Mouse (Mus musculus): ENCODE data around the gene Chrng. TPM values are rescaled to one million over a fixed set of nuclear protein-coding genes. Genes with fewer than 3 reads are reported as not detected.

The Chrng gene
- polyA plus RNA-seq, 1 experiment from 2014 or later: 0.12 TPM

GRCm38 (mm10) chr1:87180896-87181295 is 23.6 kb upstream of the Chrng start:
- no peak overlapping the region for H3K27ac ChIP-seq
- H3K4me2 ChIP-seq: no peak overlapping the region
- H3K4me1 ChIP-seq: peaks cover 9% of the 10 kb centered on the region; the same call in 1 of the 2 replicates
- WGBS: 30% methylated on average over 5 of the region's 5 CpGs
- no peaks in the 10 kb centered on the region for H3K36me3 ChIP-seq
- H3K9ac ChIP-seq: no peak overlapping the region
- H3K4me3 ChIP-seq: no peak overlapping the region
- H3K9me3 ChIP-seq: no peaks in the 10 kb centered on the region
- peaks cover 44% of the 10 kb centered on the region for H3K27me3 ChIP-seq
- ATAC-seq (ENCODE audit: borderline replicate concordance, extremely low read depth, low FRiP score, low TSS enrichment): no peak

GRCm38 (mm10) chr1:87183013-87183412 is 21.4 kb upstream of the Chrng start, which contains the start of gene Prss56:
Prss56 (plus strand) TSS chr1:87183313.
- ATAC-seq (ENCODE audit: borderline replicate concordance, extremely low read depth, low FRiP score, low TSS enrichment): no peak
- 41% methylated on average over 9 of the region's 9 CpGs for WGBS
- no peak within 1 kb of the TSS for H3K4me3 ChIP-seq
- no peaks in the 10 kb centered on the region for H3K36me3 ChIP-seq
- H3K27ac ChIP-seq: no peak within 1 kb of the TSS
- no peak within 1 kb of the TSS for H3K4me2 ChIP-seq
- H3K9me3 ChIP-seq: no peaks in the 10 kb centered on the region
- peaks cover 63% of the 10 kb centered on the region for H3K27me3 ChIP-seq
- H3K9ac ChIP-seq: no peak within 1 kb of the TSS
- peaks cover 14% of the 10 kb centered on the region for H3K4me1 ChIP-seq

GRCm38 (mm10) chr1:87183998-87184750 is 20.3 kb upstream of the Chrng start:
- H3K4me3 ChIP-seq: no peak overlapping the region
- no peak overlapping the region for H3K27ac ChIP-seq
- peaks cover 74% of the 10 kb centered on the region for H3K27me3 ChIP-seq
- WGBS: 30% methylated on average over 15 of the region's 15 CpGs
- no peaks in the 10 kb centered on the region for H3K9me3 ChIP-seq
- peak overlapping the region; percentile 39; the same call in 1 of the 2 replicates for H3K4me2 ChIP-seq
- no peak overlapping the region for H3K9ac ChIP-seq
- H3K36me3 ChIP-seq: no peaks in the 10 kb centered on the region
- ATAC-seq (ENCODE audit: borderline replicate concordance, extremely low read depth, low FRiP score, low TSS enrichment): no peak
- peaks cover 14% of the 10 kb centered on the region for H3K4me1 ChIP-seq

GRCm38 (mm10) chr1:87184751-87185139 is 19.7 kb upstream of the Chrng start:
- Histone ChIP-seq H3K27ac (no peak overlapping the region), H3K4me1 (peaks cover 14% of the 10 kb centered on the region), H3K4me3 (no peak overlapping the region), H3K36me3 (no peaks in the 10 kb centered on the region), H3K9ac (no peak overlapping the region), H3K9me3 (no peaks in the 10 kb centered on the region), H3K4me2 (peak overlapping the region; percentile 39; the same call in 1 of the 2 replicates), H3K27me3 (peaks cover 74% of the 10 kb centered on the region)
- 7% methylated on average over 20 of the region's 20 CpGs for WGBS
- ATAC-seq (ENCODE audit: borderline replicate concordance, extremely low read depth, low FRiP score, low TSS enrichment): peak; percentile 12; the same call in 1 of the 2 replicates

- no peak for ATAC-seq (ENCODE audit: borderline replicate concordance, extremely low read depth, low FRiP score, low TSS enrichment)
- H3K27ac ChIP-seq: no peak overlapping the region
- H3K36me3 ChIP-seq: no peaks in the 10 kb centered on the region
- peaks cover 71% of the 10 kb centered on the region for H3K27me3 ChIP-seq
- no peak overlapping the region for H3K4me2 ChIP-seq
- no peak overlapping the region for H3K4me3 ChIP-seq
- 12% methylated on average over 12 of the region's 13 CpGs for WGBS
- no peak overlapping the region for H3K9ac ChIP-seq
- H3K9me3 ChIP-seq: no peaks in the 10 kb centered on the region
- peaks cover 14% of the 10 kb centered on the region for H3K4me1 ChIP-seq
These were observed 18.9 kb upstream of the Chrng start for GRCm38 (mm10) chr1:87185526-87185925.

- H3K36me3 ChIP-seq: no peaks in the 10 kb centered on the region
- H3K9me3 ChIP-seq: no peaks in the 10 kb centered on the region
- peak overlapping the region; percentile 96 for H3K4me2 ChIP-seq
- H3K4me1 ChIP-seq: peaks cover 14% of the 10 kb centered on the region
- H3K4me3 ChIP-seq: peak overlapping the region; percentile 54
- peak overlapping the region; percentile 50 for H3K9ac ChIP-seq
- ATAC-seq (ENCODE audit: borderline replicate concordance, extremely low read depth, low FRiP score, low TSS enrichment): no peak
- peaks cover 75% of the 10 kb centered on the region for H3K27me3 ChIP-seq
- 2% methylated on average over 53 of the region's 54 CpGs for WGBS
- H3K27ac ChIP-seq: no peak overlapping the region
These were observed 18.0 kb upstream of the Chrng start for GRCm38 (mm10) chr1:87186261-87187036.

GRCm38 (mm10) chr1:87187037-87187355 is 17.5 kb upstream of the Chrng start:
- Histone ChIP-seq H3K9ac (peak overlapping the region; percentile 50), H3K4me2 (peak overlapping the region; percentile 96), H3K4me3 (peak overlapping the region; percentile 54), H3K36me3 (no peaks in the 10 kb centered on the region), H3K4me1 (peaks cover 14% of the 10 kb centered on the region), H3K27ac (no peak overlapping the region), H3K27me3 (peaks cover 73% of the 10 kb centered on the region), H3K9me3 (no peaks in the 10 kb centered on the region)
- under 1% methylated on average over 15 of the region's 15 CpGs for WGBS
- ATAC-seq (ENCODE audit: borderline replicate concordance, extremely low read depth, low FRiP score, low TSS enrichment): peak; percentile 20; the same call in 1 of the 2 replicates

- no peak within 1 kb of the TSS for H3K27ac ChIP-seq
- H3K27me3 ChIP-seq: peaks cover 44% of the 10 kb centered on the region
- H3K9ac ChIP-seq: no peak within 1 kb of the TSS
- H3K4me2 ChIP-seq: no peak within 1 kb of the TSS
- H3K36me3 ChIP-seq: no peaks in the 10 kb centered on the region
- no peak for ATAC-seq (ENCODE audit: borderline replicate concordance, extremely low read depth, low FRiP score, low TSS enrichment)
- no peak within 1 kb of the TSS for H3K4me3 ChIP-seq
- WGBS: 25% methylated on average over 4 of the region's 4 CpGs
- no peaks in the 10 kb centered on the region for H3K9me3 ChIP-seq
- H3K4me1 ChIP-seq: peaks cover 9% of the 10 kb centered on the region
These were observed 14.0 kb upstream of the Chrng start, which contains the start of gene Chrnd for GRCm38 (mm10) chr1:87190429-87190828. Chrnd (plus strand) TSS chr1:87190607.

GRCm38 (mm10) chr1:87197296-87197695 is 7.2 kb upstream of the Chrng start:
- Histone ChIP-seq H3K36me3 (no peaks in the 10 kb centered on the region), H3K4me2 (no peak overlapping the region), H3K4me3 (no peak overlapping the region), H3K27me3 (peaks cover 5% of the 10 kb centered on the region; the same call in 1 of the 2 replicates), H3K9me3 (no peaks in the 10 kb centered on the region), H3K4me1 (no peaks in the 10 kb centered on the region), H3K27ac (no peak overlapping the region), H3K9ac (no peak overlapping the region)
- WGBS: 73% methylated on average over 9 of the region's 9 CpGs
- ATAC-seq (ENCODE audit: borderline replicate concordance, extremely low read depth, low FRiP score, low TSS enrichment): no peak

- Histone ChIP-seq H3K36me3 (no peaks in the 10 kb centered on the region), H3K4me1 (no peaks in the 10 kb centered on the region), H3K9me3 (no peaks in the 10 kb centered on the region), H3K4me3 (no peak overlapping the region), H3K9ac (no peak overlapping the region), H3K27me3 (no peaks in the 10 kb centered on the region), H3K4me2 (no peak overlapping the region), H3K27ac (no peak overlapping the region)
- WGBS: 60% methylated on average over 12 of the region's 12 CpGs
- no peak for ATAC-seq (ENCODE audit: borderline replicate concordance, extremely low read depth, low FRiP score, low TSS enrichment)
These were observed 6.1 kb upstream of the Chrng start for GRCm38 (mm10) chr1:87198119-87199065.

GRCm38 (mm10) chr1:87200811-87201210 is 3.6 kb upstream of the Chrng start:
- no peak overlapping the region for H3K27ac ChIP-seq
- no peak overlapping the region for H3K4me2 ChIP-seq
- H3K36me3 ChIP-seq: no peaks in the 10 kb centered on the region
- peaks cover 5% of the 10 kb centered on the region; the same call in 1 of the 2 replicates for H3K27me3 ChIP-seq
- H3K4me3 ChIP-seq: no peak overlapping the region
- no peak for ATAC-seq (ENCODE audit: borderline replicate concordance, extremely low read depth, low FRiP score, low TSS enrichment)
- 47% methylated on average over 2 of the region's 2 CpGs for WGBS
- peaks cover 8% of the 10 kb centered on the region; the same call in 1 of the 2 replicates for H3K4me1 ChIP-seq
- no peaks in the 10 kb centered on the region for H3K9me3 ChIP-seq
- H3K9ac ChIP-seq: no peak overlapping the region

Data from lung, embryonic 15.5 days (tissue).